Mouse (Mus musculus) hindbrain, embryonic 15.5 days (tissue): Measurements from ENCODE around the gene Inpp4b. TPM values are rescaled to one million over a fixed set of nuclear protein-coding genes. Genes with fewer than 3 reads are reported as not detected.

ENCODE experiments used
- ATAC-seq: fragments of 200-750 bp; cut with Nextera tagmentation; 2 replicates; pipeline ENCODE4 v1.8.0; 2017; ENCODE audit warnings: low read depth, moderate number of reproducible peaks, moderate TSS enrichment; ENCODE audit not compliant: low FRiP score
- H3K27ac ChIP-seq: fragments of 300-500 bp; sonication (generic); replicated peaks from 2 replicates; pipeline ENCODE4 v1.5.1; 2015; ENCODE audit warnings: mild to moderate bottlenecking, inconsistent platforms
- H3K27me3 ChIP-seq: fragments of 300-500 bp; sonication (generic); 2 replicates; pipeline ENCODE4 v1.6.1; 2015; ENCODE audit warnings: control low read depth, inconsistent platforms
- H3K36me3 ChIP-seq: fragments of 300-500 bp; sonication (generic); 2 replicates; pipeline ENCODE4 v1.6.1; 2015; ENCODE audit warnings: control low read depth, inconsistent platforms
- H3K4me1 ChIP-seq: fragments of 300-500 bp; sonication (generic); replicated peaks from 2 replicates; pipeline ENCODE4 v1.6.1; 2015; ENCODE audit warnings: control low read depth, inconsistent platforms
- H3K4me2 ChIP-seq: fragments of 300-500 bp; sonication (generic); 2 replicates; pipeline ENCODE4 v1.6.1; 2015; ENCODE audit warnings: moderate library complexity, mild to moderate bottlenecking, inconsistent platforms
- H3K4me3 ChIP-seq: fragments of 300-500 bp; sonication (generic); 2 replicates; pipeline ENCODE4 v1.5.1; 2015; ENCODE audit warnings: mild to moderate bottlenecking, inconsistent platforms
- H3K9ac ChIP-seq: fragments of 300-500 bp; sonication (generic); 2 replicates; pipeline ENCODE4 v1.6.1; 2015; ENCODE audit warnings: inconsistent platforms
- H3K9me3 ChIP-seq: fragments of 300-500 bp; sonication (generic); 2 replicates; pipeline ENCODE4 v1.6.1; 2016; ENCODE audit warnings: control low read depth, inconsistent platforms
- WGBS: fragments of 180-500 bp; shearing (Covaris S2); methylation state at CpG from one replicate; pipeline ENCODE4 v1.1.7; 2015; 5-methylcytosine and 5-hydroxymethylcytosine counted together
- polyA plus RNA-seq: library from polyadenylated mRNA; unstranded; fragments of >200 nt; fragmentation: Nextera tagmentation; extraction: Ambion mirVana; gene quantifications from 2 replicates; pipeline ENCODE4 v1.2.1, GENCODE M21; 2015

Inpp4b gene
- polyA plus RNA-seq, 1 experiment from 2014 or later = 9.0 TPM

- Histone ChIP-seq H3K36me3 (no peaks in the 10 kb centered on the region), H3K4me2 (no peak overlapping the region), H3K9me3 (no peaks in the 10 kb centered on the region), H3K4me1 (no peaks in the 10 kb centered on the region), H3K27ac (no peak overlapping the region), H3K27me3 (no peaks in the 10 kb centered on the region), H3K4me3 (no peak overlapping the region), H3K9ac (no peak overlapping the region)
- ATAC-seq = no peak
- 16% methylated on average over 4 of the region's 4 CpGs for WGBS
Measured at GRCm38 (mm10) chr8:81527661-81528060, 185.3 kb downstream of the Inpp4b start.

DNA sequence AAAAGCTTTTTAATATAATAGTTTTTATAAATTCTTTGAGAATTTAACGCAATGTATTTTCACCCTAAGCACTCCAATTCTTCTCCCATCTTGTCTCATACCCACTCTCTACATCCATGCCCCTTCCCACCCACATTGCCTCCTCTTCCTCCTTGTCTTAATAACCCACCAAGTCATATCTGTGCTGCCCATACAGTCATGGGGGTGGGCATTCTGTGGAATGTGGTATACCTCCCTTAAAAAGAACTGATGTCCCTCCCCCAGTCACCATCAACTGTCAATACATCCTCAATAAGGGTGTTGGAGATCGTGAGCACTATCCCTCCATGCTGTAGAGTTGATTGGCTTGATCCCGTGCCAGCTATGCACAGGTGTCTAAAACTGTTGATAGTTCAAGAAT lies 196.0 kb downstream of the Inpp4b start:
- no peak overlapping the region for H3K27ac ChIP-seq
- H3K4me1 ChIP-seq = no peaks in the 10 kb centered on the region
- H3K4me3 ChIP-seq = no peak overlapping the region
- no peaks in the 10 kb centered on the region for H3K27me3 ChIP-seq
- ATAC-seq = no peak
- no peaks in the 10 kb centered on the region for H3K9me3 ChIP-seq
- H3K36me3 ChIP-seq = no peaks in the 10 kb centered on the region
- WGBS = 87% methylated on average over 3 of the region's 3 CpGs
- no peak overlapping the region for H3K9ac ChIP-seq
- H3K4me2 ChIP-seq = no peak overlapping the region

GRCm38 (mm10) chr8:81558550-81558949 lies 216.2 kb downstream of the Inpp4b start:
- H3K4me1 ChIP-seq = no peaks in the 10 kb centered on the region
- no peaks in the 10 kb centered on the region for H3K36me3 ChIP-seq
- 89% methylated on average over 4 of the region's 4 CpGs for WGBS
- no peak overlapping the region for H3K27ac ChIP-seq
- no peaks in the 10 kb centered on the region for H3K9me3 ChIP-seq
- H3K4me2 ChIP-seq = no peak overlapping the region
- H3K4me3 ChIP-seq = no peak overlapping the region
- H3K9ac ChIP-seq = no peak overlapping the region
- no peaks in the 10 kb centered on the region for H3K27me3 ChIP-seq
- no peak for ATAC-seq

- 64% methylated on average over 1 of the region's 1 CpGs for WGBS
- Histone ChIP-seq H3K27ac (no peak overlapping the region), H3K4me1 (no peaks in the 10 kb centered on the region), H3K36me3 (no peaks in the 10 kb centered on the region), H3K4me3 (no peak overlapping the region), H3K9me3 (no peaks in the 10 kb centered on the region), H3K9ac (no peak overlapping the region), H3K4me2 (no peak overlapping the region), H3K27me3 (no peaks in the 10 kb centered on the region)
- ATAC-seq = no peak
Measured at GRCm38 (mm10) chr8:81562405-81562804, 220.0 kb downstream of the Inpp4b start.

GRCm38 (mm10) chr8:81565484-81565883 lies 223.1 kb downstream of the Inpp4b start:
- WGBS = 91% methylated on average over 4 of the region's 4 CpGs
- H3K27ac ChIP-seq = no peak overlapping the region

DNA sequence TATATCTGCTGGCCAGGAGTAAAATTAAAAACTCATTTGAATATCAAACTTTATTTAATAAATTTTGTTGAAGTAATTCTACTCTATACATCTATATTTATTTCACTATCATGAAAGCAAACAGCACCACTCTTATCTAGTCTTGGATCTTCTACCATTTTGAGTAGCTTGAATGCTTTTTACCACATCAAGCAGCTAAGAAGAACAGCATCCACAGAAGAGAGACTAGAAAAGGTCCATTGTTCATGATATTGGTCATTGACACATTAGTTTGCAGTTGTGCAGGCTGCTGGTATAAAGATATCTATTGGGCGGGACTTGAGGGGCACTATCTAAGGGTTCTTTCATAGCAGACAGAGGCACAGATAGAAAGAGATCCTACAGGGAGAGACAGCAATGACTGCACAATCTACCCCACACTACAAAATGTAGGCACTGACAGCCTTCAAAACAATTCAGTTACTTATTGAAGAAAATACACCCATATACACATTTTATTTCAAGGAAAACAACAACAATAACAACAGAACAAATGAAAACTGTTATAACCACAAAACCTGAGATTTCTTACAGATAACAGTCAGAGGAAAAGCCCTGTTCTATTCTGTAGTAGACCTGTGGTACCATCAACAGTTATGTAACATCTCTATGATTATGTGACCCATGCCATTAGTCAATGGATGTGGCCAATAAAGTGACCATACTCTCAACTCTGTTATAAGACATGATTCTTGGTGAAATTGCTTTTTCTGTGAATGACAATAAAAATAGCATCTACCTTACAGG lies 230.2 kb downstream of the Inpp4b start:
- no peaks in the 10 kb centered on the region for H3K9me3 ChIP-seq
- H3K4me3 ChIP-seq = no peak overlapping the region
- 93% methylated on average over 1 of the region's 1 CpGs for WGBS
- H3K4me2 ChIP-seq = no peak overlapping the region
- H3K4me1 ChIP-seq = no peaks in the 10 kb centered on the region
- no peak overlapping the region for H3K27ac ChIP-seq
- no peaks in the 10 kb centered on the region for H3K27me3 ChIP-seq
- no peaks in the 10 kb centered on the region for H3K36me3 ChIP-seq
- H3K9ac ChIP-seq = no peak overlapping the region
- ATAC-seq = no peak

More at GRCm38 (mm10) chr8:81565484-81565883, 223.1 kb downstream of the Inpp4b start:
- Histone ChIP-seq H3K9ac (no peak overlapping the region), H3K36me3 (no peaks in the 10 kb centered on the region), H3K4me2 (no peak overlapping the region), H3K9me3 (no peaks in the 10 kb centered on the region), H3K4me1 (no peaks in the 10 kb centered on the region), H3K4me3 (no peak overlapping the region), H3K27me3 (no peaks in the 10 kb centered on the region)
- ATAC-seq = no peak

DNA sequence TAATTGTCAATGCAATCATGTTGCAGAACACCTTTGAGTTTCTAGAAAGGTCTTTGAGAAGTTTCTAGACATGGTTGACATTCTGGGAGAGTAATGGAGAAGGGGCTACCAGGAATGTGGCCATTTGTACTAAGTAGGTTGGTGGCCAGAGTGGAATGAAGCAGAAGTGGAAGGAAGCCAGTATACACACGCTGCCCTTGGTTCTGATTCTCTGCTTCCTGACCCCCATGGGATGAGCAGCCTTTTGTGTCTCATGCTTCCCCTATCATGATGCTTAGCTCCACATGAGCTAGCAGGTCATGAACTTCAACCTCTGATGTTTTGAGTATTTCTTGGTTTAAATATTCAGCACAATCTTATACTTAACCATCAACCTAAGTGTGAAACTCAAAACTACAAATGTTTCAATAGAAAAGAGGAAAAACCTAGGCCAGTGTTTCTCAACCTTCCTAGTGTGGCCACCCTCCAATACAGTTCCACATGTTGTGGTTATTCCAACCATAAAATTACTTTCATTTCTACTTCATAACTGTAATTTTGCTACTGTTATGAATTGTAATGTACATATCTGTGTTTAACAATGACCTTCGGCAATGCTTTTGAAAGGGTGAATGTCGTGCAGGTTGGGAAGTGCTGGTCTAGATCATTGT lies 233.0 kb downstream of the Inpp4b start:
- ATAC-seq = no peak
- 91% methylated on average over 3 of the region's 3 CpGs for WGBS
- H3K27ac ChIP-seq = no peak overlapping the region
- no peaks in the 10 kb centered on the region for H3K36me3 ChIP-seq
- H3K4me3 ChIP-seq = no peak overlapping the region
- H3K9ac ChIP-seq = no peak overlapping the region
- no peaks in the 10 kb centered on the region for H3K9me3 ChIP-seq
- no peaks in the 10 kb centered on the region for H3K4me1 ChIP-seq
- H3K4me2 ChIP-seq = no peak overlapping the region
- H3K27me3 ChIP-seq = no peaks in the 10 kb centered on the region

DNA sequence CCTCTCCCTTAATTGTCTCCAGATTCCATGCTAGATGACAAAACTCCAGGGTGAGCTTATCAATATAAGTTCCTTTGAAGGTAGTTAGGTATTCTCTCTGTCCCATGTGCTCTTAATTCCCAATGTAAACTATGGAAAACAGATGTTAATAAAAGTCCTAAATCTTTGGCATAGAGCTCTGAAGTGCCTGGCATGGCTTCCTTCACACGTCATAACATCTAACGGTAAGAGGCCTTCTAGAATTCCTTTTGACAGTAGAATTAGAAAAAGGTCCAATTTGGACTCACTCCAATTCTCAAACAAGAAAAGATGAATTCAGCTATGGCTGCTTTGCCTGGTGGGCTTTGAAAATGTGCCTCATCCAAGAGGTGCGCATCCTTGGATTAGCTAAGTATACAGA lies 236.6 kb downstream of the Inpp4b start:
- H3K4me3 ChIP-seq = no peak overlapping the region
- no peak for ATAC-seq
- H3K9me3 ChIP-seq = no peaks in the 10 kb centered on the region
- H3K36me3 ChIP-seq = no peaks in the 10 kb centered on the region
- no peaks in the 10 kb centered on the region for H3K27me3 ChIP-seq
- no peaks in the 10 kb centered on the region for H3K4me1 ChIP-seq
- H3K27ac ChIP-seq = no peak overlapping the region
- WGBS = 68% methylated on average over 3 of the region's 3 CpGs
- no peak overlapping the region for H3K9ac ChIP-seq
- H3K4me2 ChIP-seq = no peak overlapping the region

- 86% methylated on average over 2 of the region's 2 CpGs for WGBS
- H3K27me3 ChIP-seq = no peaks in the 10 kb centered on the region
- no peak overlapping the region for H3K9ac ChIP-seq
- H3K4me2 ChIP-seq = no peak overlapping the region
- no peak overlapping the region for H3K27ac ChIP-seq
- H3K4me3 ChIP-seq = no peak overlapping the region
- no peaks in the 10 kb centered on the region for H3K4me1 ChIP-seq
- ATAC-seq = no peak
- H3K36me3 ChIP-seq = no peaks in the 10 kb centered on the region
- H3K9me3 ChIP-seq = no peaks in the 10 kb centered on the region
Measured at GRCm38 (mm10) chr8:81581817-81582437, 239.6 kb downstream of the Inpp4b start.

- Histone ChIP-seq H3K9ac (no peak overlapping the region), H3K4me1 (no peaks in the 10 kb centered on the region), H3K4me2 (no peak overlapping the region), H3K27ac (no peak overlapping the region), H3K27me3 (no peaks in the 10 kb centered on the region), H3K36me3 (no peaks in the 10 kb centered on the region), H3K9me3 (no peaks in the 10 kb centered on the region), H3K4me3 (no peak overlapping the region)
- 58% methylated on average over 1 of the region's 1 CpGs for WGBS
- ATAC-seq = no peak
Measured at GRCm38 (mm10) chr8:81582906-81583305, 240.6 kb downstream of the Inpp4b start.

- no peak overlapping the region for H3K9ac ChIP-seq
- H3K4me2 ChIP-seq = no peak overlapping the region
- H3K4me3 ChIP-seq = no peak overlapping the region
- no peaks in the 10 kb centered on the region for H3K27me3 ChIP-seq
- no peak overlapping the region for H3K27ac ChIP-seq
- no peaks in the 10 kb centered on the region for H3K36me3 ChIP-seq
- no peak for ATAC-seq
- 88% methylated on average over 5 of the region's 5 CpGs for WGBS
- H3K4me1 ChIP-seq = no peaks in the 10 kb centered on the region
- no peaks in the 10 kb centered on the region for H3K9me3 ChIP-seq
Measured at GRCm38 (mm10) chr8:81586783-81587182, 244.4 kb downstream of the Inpp4b start.

DNA sequence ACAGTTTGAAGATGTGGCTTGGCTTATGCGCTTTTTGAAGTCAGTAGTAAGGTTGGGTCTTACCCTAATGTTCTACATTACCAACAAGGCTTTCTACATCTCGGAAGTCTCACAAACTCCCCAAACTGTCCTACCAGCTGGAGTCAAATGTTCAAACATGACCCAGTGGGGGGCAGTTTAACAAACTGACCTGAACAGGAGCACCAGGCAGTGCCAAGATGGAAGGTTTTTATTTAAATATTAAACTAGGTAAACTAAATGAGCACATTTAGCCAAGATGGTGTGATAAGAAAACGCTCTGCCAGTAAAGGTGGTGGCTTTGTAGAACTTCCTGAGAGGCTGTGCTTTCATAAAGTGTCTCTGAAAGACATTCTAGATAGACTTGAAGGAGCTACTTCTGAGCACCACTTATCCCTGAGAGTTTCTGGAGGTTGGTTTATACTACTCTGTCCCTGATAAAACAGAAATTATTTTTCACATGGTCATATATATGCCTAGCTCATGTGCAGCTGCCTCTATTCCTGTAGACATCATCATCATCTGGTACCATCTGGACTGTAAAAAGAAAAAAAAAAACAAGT lies 251.9 kb downstream of the Inpp4b start:
- H3K4me3 ChIP-seq = no peak overlapping the region
- WGBS = 93% methylated on average over 3 of the region's 3 CpGs
- H3K9me3 ChIP-seq = no peaks in the 10 kb centered on the region
- no peak overlapping the region for H3K4me2 ChIP-seq
- ATAC-seq = no peak
- no peak overlapping the region for H3K9ac ChIP-seq
- H3K36me3 ChIP-seq = no peaks in the 10 kb centered on the region
- no peak overlapping the region for H3K27ac ChIP-seq
- no peaks in the 10 kb centered on the region for H3K27me3 ChIP-seq
- H3K4me1 ChIP-seq = no peaks in the 10 kb centered on the region
